In the genomic region with DNA sequence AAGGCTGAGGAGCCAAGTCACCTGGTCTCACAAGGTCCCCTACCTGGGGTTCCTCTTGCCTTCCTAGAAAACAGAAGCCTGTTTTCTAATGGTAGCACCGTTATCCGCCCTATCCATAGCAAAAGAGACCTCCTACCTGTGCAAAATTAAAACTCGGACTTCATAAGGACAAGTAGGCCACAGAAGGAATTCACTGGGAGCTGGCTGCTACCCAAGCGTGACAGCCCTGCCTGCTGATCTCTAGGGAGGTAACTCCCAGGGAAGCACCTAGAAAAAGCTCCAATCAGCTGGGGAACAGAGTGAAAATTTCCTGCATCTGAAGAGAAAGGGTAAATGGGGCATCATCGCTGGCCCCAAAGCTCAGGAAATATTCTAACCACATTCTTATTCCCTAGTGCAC, we compare ENCODE assay signal across 8 mouse cellular contexts. TPM values are rescaled to one million over a fixed set of nuclear protein-coding genes. Genes with fewer than 3 reads are reported as not detected.
DNase-seq lines count a peak whose midpoint lies in the region; ATAC-seq lines count a peak whose summit lies in the region.

Plppr4 (minus strand) TSS at position 349 of the 400 bp plus-strand sequence.

- no peak for DNase-seq in heart, postnatal 4 days
- no peak for DNase-seq in embryonic facial prominence, embryonic 11.5 days (ENCODE audit: low spot score)
- DNase-seq in left cerebral cortex, postnatal 14 days (ENCODE audit: low spot score in 2 of 2): no peak
- DNase-seq in yolk sac, embryonic 10.5 days (ENCODE audit: low spot score): no peak

- H3K9me3 ChIP-seq in heart, embryonic 14.5 days (ENCODE audit: control insufficient read depth, low read length): no peaks in the 10 kb centered on the region
- no peaks in the 10 kb centered on the region for H3K9me3 ChIP-seq in embryonic facial prominence, embryonic 11.5 days (replicated peaks; ENCODE audit: control insufficient read depth, low read length)
- H3K9me3 ChIP-seq in hindbrain, embryonic 16.5 days (ENCODE audit: control insufficient read depth, low read length): no peaks in the 10 kb centered on the region
- no peaks in the 10 kb centered on the region for H3K9me3 ChIP-seq in neural tube, embryonic 13.5 days

- no peak for ATAC-seq in heart, embryonic 14.5 days (ENCODE audit: insufficient number of reproducible peaks, insufficient read depth, low FRiP score, low read depth)
- 0 out of 2 replicates have a peak, but pooled peaks have one; percentile 42 for ATAC-seq in embryonic facial prominence, embryonic 11.5 days (replicated peaks; ENCODE audit: insufficient number of reproducible peaks, low FRiP score, low TSS enrichment, low read depth)
- no peak for ATAC-seq in hindbrain, embryonic 16.5 days
- peak; percentile 16; the same call in 1 of the 2 replicates for ATAC-seq in neural tube, embryonic 13.5 days (ENCODE audit: low read depth)
- no peak for ATAC-seq in erythroid progenitor cell, adult 5-6 weeks (replicated peaks; ENCODE audit: low FRiP score, poor library complexity, severe bottlenecking)

- no peak within 1 kb of the TSS; a peak in 1 of 4 replicates for H3K27ac ChIP-seq in heart, embryonic 14.5 days (replicated peaks in 1 of 2; ENCODE audit: control insufficient read depth in 1 of 2, insufficient read depth in 1 of 2, low read depth in 2 of 2, low read length in 2 of 2)
- H3K27ac ChIP-seq in embryonic facial prominence, embryonic 11.5 days (replicated peaks; ENCODE audit: low read depth, low read length): no peak within 1 kb of the TSS
- H3K27ac ChIP-seq in hindbrain, embryonic 16.5 days (ENCODE audit: low read depth, low read length): peak within 1 kb of the TSS; percentile 90
- H3K27ac ChIP-seq in neural tube, embryonic 13.5 days (replicated peaks): peak within 1 kb of the TSS; percentile 46

- H3K4me1 ChIP-seq in heart, embryonic 14.5 days (ENCODE audit: control insufficient read depth in 2 of 2, insufficient read depth in 2 of 2, low read length in 2 of 2): 0 out of 4 replicates have a peak, but pooled peaks cover 0 to 7% of the 10 kb centered on the region in 2 experiments
- H3K4me1 ChIP-seq in embryonic facial prominence, embryonic 11.5 days (ENCODE audit: control insufficient read depth, insufficient read depth, low read length): no peaks in the 10 kb centered on the region
- H3K4me1 ChIP-seq in hindbrain, embryonic 16.5 days (ENCODE audit: control insufficient read depth, insufficient read depth, low read depth, low read length): peaks cover 6% of the 10 kb centered on the region; the same call in 1 of the 2 replicates
- H3K4me1 ChIP-seq in neural tube, embryonic 13.5 days (replicated peaks): peaks cover 13% of the 10 kb centered on the region

- peak within 1 kb of the TSS; percentile 52 to 59 for H3K4me3 ChIP-seq in heart, embryonic 14.5 days (ENCODE audit: control insufficient read depth in 1 of 2, insufficient read depth in 1 of 2, low read depth in 1 of 2, low read length in 2 of 2)
- peak within 1 kb of the TSS; percentile 40 for H3K4me3 ChIP-seq in embryonic facial prominence, embryonic 11.5 days (ENCODE audit: low read depth, low read length)
- H3K4me3 ChIP-seq in hindbrain, embryonic 16.5 days (ENCODE audit: low read length): peak within 1 kb of the TSS; percentile 71
- H3K4me3 ChIP-seq in neural tube, embryonic 13.5 days: peak within 1 kb of the TSS; percentile 59

- H3K4me2 ChIP-seq in heart, embryonic 14.5 days (ENCODE audit: low read length): peak within 1 kb of the TSS; percentile 88
- peak within 1 kb of the TSS; percentile 70 for H3K4me2 ChIP-seq in embryonic facial prominence, embryonic 11.5 days (ENCODE audit: low read depth, low read length)
- peak within 1 kb of the TSS; percentile 69 for H3K4me2 ChIP-seq in hindbrain, embryonic 16.5 days (ENCODE audit: low read length)
- H3K4me2 ChIP-seq in neural tube, embryonic 13.5 days: peak within 1 kb of the TSS; percentile 77

- WGBS in heart, embryonic 14.5 days: 38% methylated on average over 5 of the region's 5 CpGs
- WGBS in embryonic facial prominence, embryonic 11.5 days: 34% methylated on average over 5 of the region's 5 CpGs
- WGBS in hindbrain, embryonic 16.5 days: 24% methylated on average over 5 of the region's 5 CpGs
- 38% methylated on average over 5 of the region's 5 CpGs for WGBS in neural tube, embryonic 13.5 days

- no peaks in the 10 kb centered on the region for H3K27me3 ChIP-seq in heart, embryonic 14.5 days (ENCODE audit: control insufficient read depth, insufficient read depth, low read length)
- no peaks in the 10 kb centered on the region for H3K27me3 ChIP-seq in embryonic facial prominence, embryonic 11.5 days (ENCODE audit: control insufficient read depth, insufficient read depth, low read length)
- no peaks in the 10 kb centered on the region for H3K27me3 ChIP-seq in hindbrain, embryonic 16.5 days (replicated peaks; ENCODE audit: control insufficient read depth, insufficient read depth, low read length)
- peaks cover 5% of the 10 kb centered on the region; the same call in 1 of the 2 replicates for H3K27me3 ChIP-seq in neural tube, embryonic 13.5 days

- H3K36me3 ChIP-seq in heart, embryonic 14.5 days (ENCODE audit: control insufficient read depth, insufficient read depth, low read length): no peaks in the 10 kb centered on the region
- H3K36me3 ChIP-seq in embryonic facial prominence, embryonic 11.5 days (replicated peaks; ENCODE audit: control insufficient read depth, insufficient read depth, low read depth, low read length): no peaks in the 10 kb centered on the region
- H3K36me3 ChIP-seq in hindbrain, embryonic 16.5 days (ENCODE audit: control insufficient read depth, insufficient read depth, low read length): no peaks in the 10 kb centered on the region
- no peaks in the 10 kb centered on the region for H3K36me3 ChIP-seq in neural tube, embryonic 13.5 days

- intact Hi-C loops in left cerebral cortex, postnatal 14 days (cut with DNase I): no loop called here

- H3K9ac ChIP-seq in heart, embryonic 14.5 days (ENCODE audit: low read length): peak within 1 kb of the TSS; percentile 66
- peak within 1 kb of the TSS; percentile 55 for H3K9ac ChIP-seq in embryonic facial prominence, embryonic 11.5 days (replicated peaks; ENCODE audit: low read length)
- peak within 1 kb of the TSS; percentile 83 for H3K9ac ChIP-seq in hindbrain, embryonic 16.5 days (ENCODE audit: low read depth, low read length)
- H3K9ac ChIP-seq in neural tube, embryonic 13.5 days: peak within 1 kb of the TSS; percentile 72

RNA-seq across cellular contexts. Expression of gene Plppr4, which starts in this region (rescaled TPM):
- polyA plus RNA-seq in heart, embryonic 14.5 days (2014; fragmentation: Nextera tagmentation; extraction: Ambion mirVana): 0.51 and 0.88 TPM in 2 replicates
- under 1 TPM; 0.52 TPM for total RNA-seq in heart, postnatal 4 days (2021)
- polyA plus RNA-seq in embryonic facial prominence, embryonic 11.5 days (2014; fragmentation: Nextera tagmentation; extraction: Ambion mirVana): 0.35 and 0.52 TPM in 2 replicates
- polyA plus RNA-seq in hindbrain, embryonic 16.5 days (2015; fragmentation: Nextera tagmentation; extraction: Ambion mirVana): 37.3 and 41.3 TPM in 2 replicates
- 100 to 1,000 TPM; 269 to 282 TPM for total RNA-seq in left cerebral cortex, postnatal 14 days (2021)
- 4.2 TPM in 2 replicates for polyA plus RNA-seq in neural tube, embryonic 13.5 days (2015; fragmentation: Nextera tagmentation; extraction: Ambion mirVana)
- not detected in 2 replicates for total RNA-seq in erythroid progenitor cell, adult 5-6 weeks (2015; ENCODE audit: low replicate concordance)
- total RNA-seq in erythroid progenitor cell, adult 5-6 weeks (2017; ENCODE audit: low replicate concordance): not detected in 2 replicates

Comparison
In these comparisons a context has a peak if more than half of its experiments do, and no peak if none do; other contexts are left out.
1. RNA of gene Plppr4 (total RNA-seq): 269 to 282 TPM in left cerebral cortex, postnatal 14 days; 0.52 TPM in heart, postnatal 4 days and not detected in erythroid progenitor cell, adult 5-6 weeks; every median in the first group is over 100 times any median in the second.
2. Peak in ATAC-seq, H3K4me3 ChIP-seq, H3K9ac ChIP-seq and H3K4me2 ChIP-seq in embryonic facial prominence, embryonic 11.5 days; RNA of the gene not detected or under 1 TPM.
3. H3K27ac ChIP-seq: peak in hindbrain, embryonic 16.5 days (single experiment) and neural tube, embryonic 13.5 days (single experiment); none in heart, embryonic 14.5 days (0 of 2) and embryonic facial prominence, embryonic 11.5 days (single experiment).
4. Peak in every context shown above with its lines, with median percentiles within 50 percentile points of each other: H3K4me2 ChIP-seq, H3K4me3 ChIP-seq and H3K9ac ChIP-seq.